21 mouse cellular contexts compared by ENCODE assay signal in genomic region chr1:92691166-92691844, GRCm38 (mm10). TPM values are rescaled to one million over a fixed set of nuclear protein-coding genes. Genes with fewer than 3 reads are reported as not detected.
"Had no signal": no experiment of that assay in that cellular context is flagged by ENCODE, and none has a peak within 500 bp of the region (broad histone marks: within the 10 kb centered on the region; RNA-seq: fewer than 3 reads in every experiment).

No protein-coding gene starts in this region.

- H3K9ac ChIP-seq: limb, embryonic 13.5 days; liver, embryonic 12.5 days; liver, embryonic 15.5 days; lung, embryonic 15.5 days; midbrain, embryonic 13.5 days had no signal

- DNase-seq: kidney, adult 9 months; kidney, postnatal 25 days; layer of hippocampus, adult 9-11 months; liver; lung, adult 18-20 months; lung, postnatal 10 days; lung, postnatal 36 days; thymus, adult 18-20 months; thymus, postnatal 36 days had no signal

- ATAC-seq: liver, embryonic 12.5 days; midbrain, embryonic 13.5 days had no signal

- H3K4me2 ChIP-seq: limb, embryonic 13.5 days; liver, embryonic 12.5 days; liver, embryonic 15.5 days; lung, embryonic 15.5 days; midbrain, embryonic 13.5 days had no signal

- H3K36me3 ChIP-seq: limb, embryonic 10.5 days; limb, embryonic 13.5 days; liver, embryonic 12.5 days; liver, embryonic 15.5 days; lung, embryonic 15.5 days; midbrain, embryonic 13.5 days had no signal

- H3K27ac ChIP-seq: kidney, postnatal 0 days; layer of hippocampus, adult 2 months; limb, embryonic 10.5 days; limb, embryonic 13.5 days; liver, embryonic 12.5 days; liver, embryonic 15.5 days; lung, embryonic 15.5 days; midbrain, embryonic 13.5 days had no signal

- H3K4me1 ChIP-seq: liver, embryonic 12.5 days; liver, embryonic 15.5 days; lung, embryonic 15.5 days; midbrain, embryonic 13.5 days had no signal

- H3K4me3 ChIP-seq: layer of hippocampus, adult 2 months; limb, embryonic 10.5 days; limb, embryonic 13.5 days; liver, embryonic 12.5 days; liver, embryonic 15.5 days; lung, embryonic 15.5 days; midbrain, embryonic 13.5 days had no signal

- H3K9me3 ChIP-seq: limb, embryonic 10.5 days; limb, embryonic 13.5 days; liver, embryonic 12.5 days; liver, embryonic 15.5 days; lung, embryonic 15.5 days; midbrain, embryonic 13.5 days had no signal

- H3K27me3 ChIP-seq: limb, embryonic 13.5 days; liver, embryonic 12.5 days; liver, embryonic 15.5 days; midbrain, embryonic 13.5 days had no signal

RNA-seq across cellular contexts. Expression of gene Otos, which starts 42.7 kb away (rescaled TPM):
- total RNA-seq: left cerebral cortex, adult 18-20 months; left cerebral cortex, postnatal 25 days; midbrain, postnatal 0 days had no signal
- polyA plus RNA-seq: limb, embryonic 10.5 days; limb, embryonic 13.5 days; testis, adult 2 months had no signal
